Mouse (Mus musculus): ENCODE results near the gene Pls1. TPM values are rescaled to one million over a fixed set of nuclear protein-coding genes. Genes with fewer than 3 reads are reported as not detected.

The Pls1 gene
- polyA plus RNA-seq, 1 experiment from 2014 or later, result 5.8 TPM

GRCm38 (mm10) chr9:95705371-95705770, 139.7 kb downstream of the Pls1 start:
- Histone ChIP-seq H3K9me3 (ENCODE audit: control insufficient read depth, low read length) (no peaks in the 10 kb centered on the region), H3K27me3 (ENCODE audit: control insufficient read depth, insufficient read depth, low read length) (no peaks in the 10 kb centered on the region), H3K36me3 (ENCODE audit: control insufficient read depth, insufficient read depth, low read length) (no peaks in the 10 kb centered on the region), H3K4me3 (ENCODE audit: low read depth, low read length) (no peak overlapping the region), H3K27ac (ENCODE audit: low read depth, low read length) (no peak overlapping the region), H3K4me2 (ENCODE audit: low read depth) (no peak overlapping the region), H3K4me1 (ENCODE audit: control insufficient read depth, insufficient read depth, low read length) (no peaks in the 10 kb centered on the region), H3K9ac (ENCODE audit: low read length) (no peak overlapping the region)
- ATAC-seq (ENCODE audit: insufficient read depth, low FRiP score, low TSS enrichment), result no peak
- 94% methylated on average over 5 of the region's 5 CpGs for WGBS
- DNase-seq (ENCODE audit: low spot score), result no peak

GRCm38 (mm10) chr9:95704078-95704477, 141.0 kb downstream of the Pls1 start:
- no peaks in the 10 kb centered on the region for H3K27me3 ChIP-seq (ENCODE audit: control insufficient read depth, insufficient read depth, low read length)
- no peak overlapping the region for H3K27ac ChIP-seq (ENCODE audit: low read depth, low read length)
- no peak overlapping the region for H3K9ac ChIP-seq (ENCODE audit: low read length)
- H3K9me3 ChIP-seq (ENCODE audit: control insufficient read depth, low read length), result no peaks in the 10 kb centered on the region
- no peak overlapping the region for H3K4me2 ChIP-seq (ENCODE audit: low read depth)
- no peak overlapping the region for H3K4me3 ChIP-seq (ENCODE audit: low read depth, low read length)
- no peaks in the 10 kb centered on the region for H3K36me3 ChIP-seq (ENCODE audit: control insufficient read depth, insufficient read depth, low read length)
- ATAC-seq (ENCODE audit: insufficient read depth, low FRiP score, low TSS enrichment), result no peak
- WGBS, result 85% methylated on average over 3 of the region's 3 CpGs
- H3K4me1 ChIP-seq (ENCODE audit: control insufficient read depth, insufficient read depth, low read length), result no peaks in the 10 kb centered on the region
- no peak for DNase-seq (ENCODE audit: low spot score)

Other genes with a start within 250 kb of the Pls1 start
- gene Pcolce2, start 207.7 kb downstream of the Pls1 start, polyA plus RNA-seq (2014; fragmentation: Nextera tagmentation; extraction: Ambion mirVana), result 2.1 and 2.8 TPM in 2 replicates
- 2.1 and 3.2 TPM in 2 replicates for gene Trpc1, start 94.9 kb downstream of the Pls1 start, polyA plus RNA-seq (2014; fragmentation: Nextera tagmentation; extraction: Ambion mirVana)
- gene Atr, start 12.3 kb upstream of the Pls1 start, polyA plus RNA-seq (2014; fragmentation: Nextera tagmentation; extraction: Ambion mirVana), result 17.7 and 21.0 TPM in 2 replicates
- 13.9 and 17.3 TPM in 2 replicates for gene Xrn1, start 109.4 kb upstream of the Pls1 start, polyA plus RNA-seq (2014; fragmentation: Nextera tagmentation; extraction: Ambion mirVana)

All from neural tube, embryonic 11.5 days (tissue).